Mouse (Mus musculus) fibroblast of lung, adult 2 months (primary cell): ENCODE results near the gene Cacna2d4.
"Not testable (repeated sequence)": the region's sequence is repeated elsewhere in the genome, so short reads cannot be mapped to it uniquely, and the experiment has no call there.

Experiments
- DNase-seq: peaks from one replicate; pipeline ENCODE4 v3.0.0-alpha.2; 2011; ENCODE audit warnings: low read depth

Cacna2d4 gene

DNA sequence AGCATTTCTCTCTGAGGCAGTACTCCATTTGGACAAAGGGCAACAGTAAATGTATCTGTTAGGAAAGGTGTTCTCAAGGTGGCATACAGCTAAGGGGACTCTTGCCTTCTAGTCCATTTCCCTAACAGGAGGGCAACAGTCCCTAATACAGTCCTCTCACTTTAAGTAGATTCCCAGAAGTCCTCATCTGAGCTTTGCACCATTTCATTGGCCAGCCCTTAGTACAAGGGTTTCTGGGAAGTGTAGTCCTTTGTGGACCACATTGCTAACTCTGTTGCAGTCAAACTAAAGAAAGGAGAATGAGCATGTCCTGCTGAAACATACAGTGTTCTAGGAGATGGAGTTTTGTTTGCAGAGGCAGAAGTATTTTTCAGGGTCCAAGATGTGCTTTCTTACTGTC, 105.1 kb downstream of the Cacna2d4 start:
- no peak for DNase-seq

DNA sequence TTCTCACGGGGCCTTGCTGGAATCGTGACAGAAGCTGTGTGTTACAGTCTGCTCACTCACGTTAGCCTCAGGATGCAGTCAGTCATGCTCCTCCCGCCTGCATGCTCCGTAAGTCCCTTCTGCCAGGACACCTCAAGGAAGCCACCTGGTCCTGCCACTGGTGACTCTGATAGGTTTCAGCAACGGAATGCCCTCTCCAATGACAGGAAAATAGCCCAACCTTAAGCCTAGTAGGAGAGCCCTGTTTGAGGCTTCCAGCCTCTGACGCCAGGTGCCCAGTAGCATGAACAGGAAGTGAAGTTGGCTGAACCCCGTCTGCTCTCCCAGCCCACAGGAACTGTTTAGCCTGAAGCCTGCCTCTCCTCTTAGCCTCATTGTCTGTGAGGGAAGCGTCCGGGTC, 109.9 kb downstream of the Cacna2d4 start:
- DNase-seq = no peak

DNA sequence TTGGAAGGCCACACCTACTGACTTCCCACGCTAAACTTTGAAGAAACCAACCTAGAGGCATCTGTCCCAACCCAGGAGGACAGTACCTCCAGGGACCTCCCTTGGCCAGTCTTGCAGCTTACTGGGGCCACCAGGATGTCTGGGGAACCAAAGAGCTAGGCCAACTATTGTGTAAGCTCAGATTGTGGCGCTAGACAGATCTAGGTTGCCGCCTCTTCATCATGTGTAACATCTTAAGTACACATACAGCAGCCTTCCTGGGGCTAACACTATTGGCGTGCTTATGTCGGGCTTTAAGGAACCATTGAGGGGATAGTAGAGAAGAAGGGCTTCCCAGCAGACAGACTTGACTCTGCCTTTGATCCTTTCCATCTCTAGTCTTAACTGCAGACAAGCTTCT, 111.5 kb downstream of the Cacna2d4 start:
- DNase-seq = no peak

DNA sequence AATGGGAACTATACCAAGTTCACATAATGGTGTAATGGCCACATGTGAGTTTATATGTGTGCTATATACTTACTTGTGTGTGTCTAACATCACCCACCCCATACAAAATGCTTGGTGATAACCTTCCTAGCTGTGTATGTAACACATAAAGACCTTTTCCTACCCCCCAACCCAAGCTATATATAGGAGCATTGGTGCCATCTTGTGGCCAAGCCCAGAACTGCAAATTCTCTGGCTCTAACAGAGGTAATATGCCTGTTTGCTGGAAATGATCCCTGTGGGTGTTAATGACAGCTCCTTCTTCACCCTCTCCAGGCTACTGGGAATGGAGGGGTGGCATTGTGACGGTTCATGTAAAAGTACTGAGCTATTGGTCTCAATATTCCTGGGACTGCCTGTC, 111.9 kb downstream of the Cacna2d4 start:
- DNase-seq = peak; percentile 43

DNA sequence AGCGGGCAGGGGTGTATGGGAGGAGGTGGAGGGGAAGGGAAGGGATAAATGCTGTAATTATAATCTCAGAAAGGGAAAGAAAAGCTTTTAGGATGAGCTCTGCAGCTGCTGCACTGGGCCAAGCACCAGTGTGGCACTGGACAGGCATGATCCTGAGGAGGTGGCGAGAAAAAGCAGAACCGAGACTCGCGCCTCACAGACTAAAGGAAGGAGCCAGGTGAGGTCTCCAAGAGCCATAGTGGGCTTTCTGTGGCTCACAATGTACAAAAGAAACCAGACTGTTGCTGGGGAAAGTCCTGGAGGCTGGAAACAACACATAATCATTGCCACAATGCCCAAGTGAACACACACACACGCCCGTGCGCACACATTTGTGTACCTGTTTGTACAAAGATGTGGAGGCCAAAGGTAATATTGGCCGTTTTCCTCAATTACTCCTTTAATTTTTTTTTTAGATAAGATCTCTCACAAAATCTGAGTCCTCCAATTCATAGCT, 114.4 kb downstream of the Cacna2d4 start:
- DNase-seq = no peak

DNA sequence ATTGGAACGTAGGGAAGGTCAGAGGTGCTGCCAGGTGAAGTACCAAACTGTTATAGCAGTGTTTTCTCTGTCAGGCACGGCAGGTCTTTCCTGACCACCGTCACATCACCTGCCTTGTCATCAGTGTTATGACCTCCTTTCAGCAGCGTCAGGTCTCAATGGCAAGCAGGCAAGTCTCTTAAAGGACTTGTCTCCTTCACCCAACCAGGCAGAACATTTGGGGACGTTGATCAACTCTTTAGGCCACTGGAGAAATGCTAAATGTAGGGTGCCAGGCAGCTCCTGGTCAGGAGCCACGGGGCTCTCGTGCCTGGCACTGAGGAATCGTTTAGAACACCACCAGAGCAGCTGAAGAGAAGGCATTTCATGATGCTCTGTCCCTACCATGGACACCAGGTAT, 115.3 kb downstream of the Cacna2d4 start:
- no peak for DNase-seq

DNA sequence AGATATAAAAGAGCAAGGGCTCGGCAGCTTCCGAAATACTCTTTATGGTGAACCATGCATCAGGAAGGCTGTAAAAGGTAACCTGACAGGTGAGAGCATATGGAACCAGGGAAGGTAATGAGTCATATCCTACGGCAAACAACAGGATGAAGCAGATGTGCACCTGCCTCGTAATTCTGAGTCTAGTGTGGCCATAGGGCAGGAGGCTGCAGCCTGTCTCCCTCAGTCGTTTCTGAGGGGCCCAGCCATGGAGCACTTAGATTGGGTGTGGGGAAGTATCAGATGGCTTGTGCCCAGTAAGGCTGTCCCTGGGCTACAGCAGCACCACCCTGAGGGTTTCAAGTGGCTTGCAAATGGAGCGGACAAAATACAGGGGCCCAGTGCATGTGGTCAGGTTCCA, 116.2 kb downstream of the Cacna2d4 start:
- DNase-seq = no peak

DNA sequence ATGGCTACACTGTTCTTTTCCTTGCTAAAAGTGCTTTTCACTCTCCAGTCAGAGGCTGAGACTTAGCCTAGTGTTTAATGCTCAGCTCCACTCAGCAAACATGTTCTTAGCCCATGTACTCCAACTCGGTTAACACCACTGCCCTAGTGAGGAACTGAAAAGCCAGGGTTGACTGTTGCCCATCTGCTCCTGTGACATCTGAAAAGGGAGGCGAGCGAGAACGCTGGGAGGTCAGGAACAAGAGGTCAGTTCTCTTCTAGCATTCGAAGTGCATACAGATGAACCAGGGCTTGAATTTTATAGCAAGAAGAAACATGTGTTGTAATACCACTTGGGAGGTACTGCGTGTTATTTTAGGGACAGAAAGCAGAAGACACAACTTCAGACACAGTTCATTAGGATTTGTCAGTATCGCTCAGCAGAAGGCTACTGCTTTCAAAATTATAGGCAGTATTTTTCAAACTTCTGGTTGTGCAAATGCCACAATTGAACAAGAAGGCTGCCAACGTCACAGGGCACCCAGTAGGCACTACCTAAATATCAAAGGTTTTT, 121.8 kb downstream of the Cacna2d4 start:
- DNase-seq = no peak

DNA sequence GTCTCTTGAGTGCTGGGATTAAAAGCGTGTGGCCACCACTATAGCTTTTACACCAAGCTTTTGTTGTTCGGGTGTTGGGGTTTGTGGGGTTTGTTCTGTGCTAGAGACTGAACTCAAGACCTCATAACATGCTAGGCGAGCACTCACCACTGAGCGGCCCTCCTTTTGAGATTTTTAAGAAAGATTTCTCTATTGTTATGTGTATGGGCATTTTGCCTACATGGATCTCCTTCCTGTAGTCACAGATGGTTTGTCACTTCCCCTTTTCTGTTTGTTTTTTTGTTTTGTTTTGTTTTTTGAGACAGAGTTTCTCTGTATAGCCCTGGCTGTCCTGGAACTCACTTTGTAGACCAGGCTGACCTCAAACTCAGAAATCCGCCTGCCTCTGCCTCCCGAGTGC, 123.9 kb downstream of the Cacna2d4 start:
- not testable (repeated sequence) for DNase-seq

DNA sequence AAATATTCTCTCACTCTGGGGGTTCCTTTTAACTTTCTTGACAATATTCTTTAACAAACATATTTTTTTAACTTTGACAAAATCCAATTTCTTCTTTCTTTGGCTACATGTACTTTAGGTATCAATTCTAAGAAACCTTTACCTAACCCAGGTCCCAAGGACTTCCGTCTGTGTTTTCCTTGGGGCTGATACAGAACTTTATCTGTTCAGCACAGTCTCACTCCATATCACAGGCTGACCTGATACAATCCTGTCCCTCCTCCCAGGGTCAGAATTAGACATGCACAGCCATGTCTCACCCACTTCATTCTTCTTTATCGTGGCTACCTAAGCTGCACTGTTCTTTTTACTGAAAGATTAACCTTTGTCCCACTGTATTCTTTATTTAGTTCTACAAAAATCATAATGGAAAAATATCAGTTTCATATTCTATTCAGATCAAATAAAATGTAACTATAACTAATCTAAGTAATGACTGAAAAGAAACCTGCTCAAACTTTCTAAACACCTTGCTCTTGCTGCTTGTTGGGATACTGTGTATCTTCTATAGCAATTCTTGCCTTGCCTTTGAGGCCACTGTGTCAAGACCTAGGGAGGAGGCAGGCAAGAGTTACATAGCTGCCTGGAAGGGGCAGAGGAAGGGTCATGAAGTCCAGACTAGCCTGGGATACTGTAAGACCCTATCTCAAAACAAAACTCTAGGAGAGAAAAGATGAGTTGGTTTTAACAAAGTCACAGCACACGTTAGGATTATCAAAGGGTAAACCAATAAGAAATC, 124.8 kb downstream of the Cacna2d4 start:
- DNase-seq = no peak

DNA sequence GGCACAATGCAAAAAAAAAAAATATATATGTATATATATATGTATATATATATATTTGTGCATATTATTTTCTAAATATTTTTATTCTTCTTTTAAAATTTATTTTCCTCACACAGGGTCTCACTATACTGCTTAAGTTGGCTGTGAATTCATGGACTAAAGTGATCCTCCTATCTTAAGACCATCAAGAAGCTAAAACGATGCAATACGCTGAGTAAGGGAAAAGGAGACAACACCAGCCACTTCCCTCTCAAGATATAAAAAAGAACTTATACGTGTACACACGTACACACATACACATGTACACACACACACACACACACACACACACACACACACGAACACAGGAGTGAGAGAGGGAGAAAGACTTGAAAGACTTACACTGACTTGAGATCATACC, 127.3 kb downstream of the Cacna2d4 start:
- no peak for DNase-seq

DNA sequence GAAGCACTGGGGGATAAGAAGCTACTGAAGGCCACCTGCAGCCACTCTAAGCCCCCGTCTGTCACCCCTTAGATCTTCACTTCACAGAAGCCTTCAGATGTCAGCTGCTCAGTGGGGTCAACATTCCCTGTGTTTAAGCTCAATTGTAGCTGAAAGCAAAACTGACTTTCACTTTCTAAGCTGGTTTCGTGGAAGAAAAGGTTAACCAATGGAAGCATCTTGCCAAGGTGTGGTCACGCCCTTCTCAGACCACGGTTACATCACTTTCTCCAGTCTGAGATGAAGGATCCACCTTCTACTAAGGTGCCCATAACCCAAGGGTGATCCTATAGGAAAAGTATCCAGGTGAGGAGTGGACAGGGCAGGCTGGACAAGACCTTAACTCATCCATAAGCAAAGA, 130.5 kb downstream of the Cacna2d4 start:
- not testable (repeated sequence) for DNase-seq

DNA sequence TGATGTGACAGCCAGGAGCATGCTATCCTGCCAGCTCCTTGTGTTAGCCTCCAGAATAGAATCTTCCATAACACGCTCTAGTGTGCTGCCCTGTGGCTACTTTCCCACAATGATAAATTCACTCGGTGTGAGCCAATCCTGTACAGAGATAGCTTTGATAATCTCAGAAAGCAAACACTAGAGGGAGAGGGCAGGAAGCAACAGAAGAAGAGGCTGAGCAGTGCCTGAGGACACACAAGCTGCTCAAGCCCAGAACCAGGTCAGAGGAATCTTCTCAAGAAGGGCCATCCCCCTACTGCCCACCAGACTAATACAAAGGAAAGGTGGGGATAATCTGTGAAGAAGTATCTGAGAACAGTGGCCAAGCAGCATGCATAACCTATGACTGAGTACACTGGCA, 131.1 kb downstream of the Cacna2d4 start:
- no peak for DNase-seq

DNA sequence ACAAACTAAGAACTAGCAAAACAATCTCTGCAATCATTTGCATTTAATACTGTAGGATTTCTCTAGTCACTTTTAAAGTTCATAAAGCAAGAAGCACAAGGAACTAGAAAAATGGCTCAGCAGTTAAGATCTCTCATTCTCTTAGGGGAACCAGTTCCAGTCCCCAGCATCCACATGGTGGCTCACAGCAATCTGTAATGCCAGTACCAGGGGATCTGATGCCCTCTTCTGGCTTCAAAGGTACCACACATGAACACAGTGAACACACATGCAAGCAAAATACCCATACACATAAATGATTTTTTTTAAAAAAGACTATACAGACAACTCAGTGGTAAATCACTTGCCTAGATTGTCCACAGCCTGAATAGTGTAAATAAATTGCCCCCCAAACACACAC, 135.3 kb downstream of the Cacna2d4 start:
- DNase-seq = no peak

DNA sequence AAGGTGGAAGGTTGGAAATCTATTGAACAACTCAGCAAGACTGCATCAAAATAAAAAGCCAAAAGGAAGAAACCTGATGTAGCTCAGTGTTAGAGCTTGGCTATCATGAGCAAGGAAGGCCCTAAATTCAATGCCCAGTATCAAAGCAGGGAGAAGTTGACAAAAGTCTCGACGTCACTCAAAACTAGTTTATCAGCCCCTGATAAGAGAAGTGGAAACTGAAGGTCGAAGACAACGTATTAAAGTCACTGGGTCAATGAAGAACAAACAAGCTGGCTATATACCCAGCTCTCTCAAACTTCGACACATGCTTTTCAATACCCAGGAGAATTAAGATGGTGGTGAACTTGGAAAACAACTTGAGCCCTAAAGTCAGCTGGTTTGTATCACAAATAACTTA, 135.9 kb downstream of the Cacna2d4 start:
- no peak for DNase-seq

DNA sequence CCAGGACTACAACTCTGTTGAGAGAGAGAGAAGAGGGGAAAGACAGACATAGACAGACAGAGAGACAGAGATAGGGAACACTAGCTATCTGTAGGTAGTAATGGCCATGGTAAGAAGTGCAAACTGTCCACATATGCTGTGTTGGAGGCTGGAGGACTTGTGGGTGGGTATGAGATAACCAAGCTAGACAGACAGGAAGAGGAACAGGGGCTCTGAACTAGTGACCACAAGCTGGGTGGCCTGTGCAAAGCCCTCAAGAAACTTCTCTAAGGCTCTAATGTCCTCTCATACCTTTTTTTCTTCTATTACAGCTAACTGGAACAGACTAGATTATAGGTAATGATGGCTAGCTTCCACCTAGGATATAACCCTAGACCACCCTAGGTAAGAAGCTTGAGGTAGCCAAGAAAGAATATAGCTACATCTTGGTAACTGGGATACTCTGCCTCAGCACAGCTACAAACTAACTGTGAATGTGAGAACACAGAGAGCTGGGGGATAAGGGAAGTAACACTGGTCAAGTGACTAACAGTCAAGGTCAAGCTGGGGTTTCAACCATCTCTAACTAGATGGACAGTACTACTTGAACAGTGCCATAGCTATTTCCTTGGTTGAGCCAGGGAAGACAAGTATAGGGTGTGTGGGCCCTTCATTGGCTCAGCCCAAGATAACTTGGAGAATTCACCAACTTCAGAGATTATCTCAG, 136.8 kb downstream of the Cacna2d4 start:
- no peak for DNase-seq

DNA sequence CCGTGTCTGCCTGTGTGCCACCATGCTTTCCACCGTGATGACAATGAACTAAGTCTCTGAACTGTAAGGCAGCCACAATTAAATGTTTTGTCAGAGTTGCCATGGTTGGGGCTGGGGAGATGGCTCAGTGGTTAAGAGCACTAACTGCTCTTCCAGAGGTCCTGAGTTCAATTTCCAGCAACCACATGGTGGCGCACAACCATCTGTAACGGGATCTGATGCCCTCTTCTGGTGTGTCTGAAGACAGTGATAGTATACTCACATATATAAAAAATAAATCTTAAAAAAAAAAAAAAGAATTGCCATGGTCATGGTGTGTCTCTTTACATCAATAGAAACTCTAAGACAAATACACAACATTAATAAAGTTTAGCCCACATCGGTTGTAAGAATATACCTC, 138.7 kb downstream of the Cacna2d4 start:
- no peak for DNase-seq

DNA sequence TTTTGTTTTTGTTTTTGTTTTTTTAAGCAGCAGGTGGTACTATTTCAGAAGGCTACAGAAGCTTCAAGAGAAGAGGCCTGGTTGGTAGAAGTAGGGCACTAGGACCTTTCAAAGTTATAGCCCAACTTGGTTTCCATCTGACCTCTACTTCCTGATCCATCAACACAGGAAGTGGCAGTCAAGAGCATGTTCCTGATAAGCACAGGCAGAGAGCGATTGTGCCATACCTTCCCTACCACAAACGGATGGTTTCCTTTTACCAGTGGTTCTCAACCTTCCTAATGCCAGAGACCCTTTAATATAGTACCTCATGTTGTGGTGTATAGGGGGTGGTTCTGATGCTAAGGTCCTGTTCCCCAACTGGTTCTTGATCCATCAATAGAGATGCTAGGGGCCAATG, 141.3 kb downstream of the Cacna2d4 start:
- DNase-seq = no peak

DNA sequence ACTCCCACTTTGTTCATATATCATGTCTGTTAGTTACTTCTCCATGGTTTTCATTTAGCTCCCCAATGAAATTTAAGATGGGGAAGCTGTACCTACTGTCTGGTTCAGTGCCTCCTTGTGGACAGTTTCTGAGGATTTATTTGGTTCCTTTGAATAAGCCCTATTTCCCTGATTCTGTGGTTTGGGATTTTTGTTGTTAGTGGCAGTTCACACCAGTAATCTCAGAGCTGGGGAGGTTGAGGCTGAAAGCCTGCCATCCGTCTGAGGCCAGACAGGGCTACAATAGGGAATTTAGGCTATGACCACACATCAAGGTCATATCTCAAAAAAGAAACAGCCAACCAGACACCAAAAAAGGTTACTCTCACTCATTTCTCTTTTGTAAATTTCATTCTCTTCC, 142.3 kb downstream of the Cacna2d4 start:
- no peak for DNase-seq

DNA sequence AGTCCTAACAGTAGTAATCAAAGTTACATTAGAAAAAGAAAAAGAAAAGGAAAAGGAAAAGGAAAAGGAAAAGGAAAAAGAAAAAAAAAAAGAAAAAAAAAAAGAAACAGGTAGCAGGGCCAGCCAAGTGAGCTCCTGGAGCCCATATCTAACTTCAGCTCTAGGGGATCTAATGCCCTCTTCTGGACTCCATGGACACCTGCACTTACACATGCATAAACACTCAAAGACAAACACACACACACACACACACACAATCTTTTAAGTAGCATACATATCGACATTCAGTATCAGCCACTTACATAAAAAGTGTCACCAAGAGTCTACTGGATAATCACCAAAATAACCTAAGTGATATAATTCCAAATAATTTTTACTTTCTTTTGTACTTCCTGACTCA, 149.3 kb downstream of the Cacna2d4 start:
- no peak for DNase-seq

DNA sequence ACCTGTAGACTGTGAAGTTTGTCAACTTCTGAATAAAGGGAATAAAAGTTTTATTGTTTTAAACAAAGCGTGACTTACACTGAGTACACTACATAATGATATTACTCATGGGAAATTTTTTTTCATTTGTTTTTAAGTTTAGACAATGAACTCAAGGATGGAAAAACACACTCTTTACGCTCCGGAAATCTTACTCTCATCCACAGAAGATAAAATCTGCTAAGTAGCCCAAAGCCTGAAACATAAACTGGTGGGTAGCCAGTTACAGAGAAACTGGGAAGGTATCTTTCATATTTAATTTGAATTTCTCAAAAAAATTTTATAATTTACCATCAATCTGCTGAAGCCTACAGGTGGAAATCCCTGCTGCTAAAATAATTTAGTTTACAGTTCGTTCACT, 150.1 kb downstream of the Cacna2d4 start:
- DNase-seq = no peak

DNA sequence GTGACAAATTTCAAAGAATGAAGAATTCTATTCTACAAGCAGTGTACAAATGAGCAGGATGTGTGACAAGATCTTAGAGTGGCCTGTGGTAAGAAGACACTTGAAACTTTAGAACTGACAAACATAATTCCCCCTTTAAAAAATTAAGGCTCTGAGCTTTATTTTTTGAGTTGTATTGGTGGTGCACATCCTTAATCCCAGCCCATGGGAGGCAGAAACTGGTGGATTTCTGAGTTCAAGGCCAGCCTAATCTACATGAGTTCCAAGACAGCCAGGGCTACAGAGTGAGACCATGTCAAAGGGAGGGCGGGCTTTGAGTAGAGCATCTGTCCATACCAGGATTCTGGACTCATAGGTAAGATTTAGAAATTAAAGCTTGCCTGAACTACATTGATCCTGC, 150.5 kb downstream of the Cacna2d4 start:
- no peak for DNase-seq
